Mouse (Mus musculus): ENCODE data around the gene Bsg. TPM values are rescaled to one million over a fixed set of nuclear protein-coding genes. Genes with fewer than 3 reads are reported as not detected.

Bsg gene
- polyA plus RNA-seq, 1 experiment = 300 TPM

- TF ChIP-seq CTCF (IDR thresholded peaks at IDR 0.05; ENCODE audit: low read depth, low read length) (no peak), POLR2A (IDR thresholded peaks at IDR 0.05; ENCODE audit: borderline replicate concordance, low read depth, low read length) (no peak)
- Histone ChIP-seq H3K4me1 (ENCODE audit: control insufficient read depth, insufficient read depth, low read length) (peaks cover 27% of the 10 kb centered on the region), H3K27ac (ENCODE audit: insufficient read depth, low read depth, low read length) (no peak overlapping the region), H3K4me3 (ENCODE audit: insufficient read depth, low read length) (no peak overlapping the region)
These were observed 56.4 kb downstream of the Bsg start for GRCm38 (mm10) chr10:79760603-79761143.

Other genes with a start within 250 kb of the Bsg start
- not detected in 2 replicates for gene Vmn2r83, start 235.8 kb upstream of the Bsg start, polyA plus RNA-seq (2012; ENCODE audit: insufficient read depth, insufficient read length, missing spikeins)
- 16.9 and 21.1 TPM in 2 replicates for gene Plpp2, start 170.7 kb upstream of the Bsg start, polyA plus RNA-seq (2012; ENCODE audit: insufficient read depth, insufficient read length, missing spikeins)
- 32.1 and 35.1 TPM in 2 replicates for gene Mier2, start 149.3 kb upstream of the Bsg start, polyA plus RNA-seq (2012; ENCODE audit: insufficient read depth, insufficient read length, missing spikeins)
- not detected in 2 replicates for gene Theg, start 117.2 kb upstream of the Bsg start, polyA plus RNA-seq (2012; ENCODE audit: insufficient read depth, insufficient read length, missing spikeins)
- gene C2cd4c, start 90.5 kb upstream of the Bsg start, polyA plus RNA-seq (2012; ENCODE audit: insufficient read depth, insufficient read length, missing spikeins) = 0.29 TPM in 1 of 2 replicates, not detected in the other
- 0.40 and 0.71 TPM in 2 replicates for gene Shc2, start 66.6 kb upstream of the Bsg start, polyA plus RNA-seq (2012; ENCODE audit: insufficient read depth, insufficient read length, missing spikeins)
- not detected in 2 replicates for gene Odf3l2, start 58.8 kb upstream of the Bsg start, polyA plus RNA-seq (2012; ENCODE audit: insufficient read depth, insufficient read length, missing spikeins)
- not detected in 2 replicates for gene Madcam1, start 39.9 kb upstream of the Bsg start, polyA plus RNA-seq (2012; ENCODE audit: insufficient read depth, insufficient read length, missing spikeins)
- 32.7 and 36.2 TPM in 2 replicates for gene Tpgs1, start 35.1 kb upstream of the Bsg start, polyA plus RNA-seq (2012; ENCODE audit: insufficient read depth, insufficient read length, missing spikeins)
- 74.9 and 77.1 TPM in 2 replicates for gene Cdc34, start 22.3 kb upstream of the Bsg start, polyA plus RNA-seq (2012; ENCODE audit: insufficient read depth, insufficient read length, missing spikeins)
- gene Gzmm, start 15.5 kb upstream of the Bsg start, polyA plus RNA-seq (2012; ENCODE audit: insufficient read depth, insufficient read length, missing spikeins) = 0.84 TPM in 1 of 2 replicates, not detected in the other
- 0.86 and 1.3 TPM in 2 replicates for gene Hcn2, start 12.1 kb downstream of the Bsg start, polyA plus RNA-seq (2012; ENCODE audit: insufficient read depth, insufficient read length, missing spikeins)
- gene Polrmt, start 42.1 kb downstream of the Bsg start, polyA plus RNA-seq (2012; ENCODE audit: insufficient read depth, insufficient read length, missing spikeins) = 18.8 and 19.8 TPM in 2 replicates
- gene Fgf22, start 50.6 kb downstream of the Bsg start, polyA plus RNA-seq (2012; ENCODE audit: insufficient read depth, insufficient read length, missing spikeins) = not detected in 2 replicates
- 23.3 and 27.6 TPM in 2 replicates for gene Rnf126, start 62.5 kb downstream of the Bsg start, polyA plus RNA-seq (2012; ENCODE audit: insufficient read depth, insufficient read length, missing spikeins)
- gene Fstl3, start 72.8 kb downstream of the Bsg start, polyA plus RNA-seq (2012; ENCODE audit: insufficient read depth, insufficient read length, missing spikeins) = 1.0 and 1.1 TPM in 2 replicates
- not detected in 2 replicates for gene Prss57, start 86.5 kb downstream of the Bsg start, polyA plus RNA-seq (2012; ENCODE audit: insufficient read depth, insufficient read length, missing spikeins)
- 2.9 and 3.4 TPM in 2 replicates for gene Palm, start 89.1 kb downstream of the Bsg start, polyA plus RNA-seq (2012; ENCODE audit: insufficient read depth, insufficient read length, missing spikeins)
- 0.91 TPM in 1 of 2 replicates, not detected in the other for gene Misp, start 116.5 kb downstream of the Bsg start, polyA plus RNA-seq (2012; ENCODE audit: insufficient read depth, insufficient read length, missing spikeins)
- gene Ptbp1, start 149.9 kb downstream of the Bsg start, polyA plus RNA-seq (2012; ENCODE audit: insufficient read depth, insufficient read length, missing spikeins) = 129 and 141 TPM in 2 replicates
- gene Prtn3, start 170.0 kb downstream of the Bsg start, polyA plus RNA-seq (2012; ENCODE audit: insufficient read depth, insufficient read length, missing spikeins) = not detected in 2 replicates
- gene Plppr3, start 170.1 kb downstream of the Bsg start, polyA plus RNA-seq (2012; ENCODE audit: insufficient read depth, insufficient read length, missing spikeins) = not detected in 2 replicates
- gene Elane, start 181.8 kb downstream of the Bsg start, polyA plus RNA-seq (2012; ENCODE audit: insufficient read depth, insufficient read length, missing spikeins) = 0.75 TPM in 1 of 2 replicates, not detected in the other
- 1.3 TPM in 1 of 2 replicates, not detected in the other for gene Cfd, start 186.4 kb downstream of the Bsg start, polyA plus RNA-seq (2012; ENCODE audit: insufficient read depth, insufficient read length, missing spikeins)
- 14.6 and 19.3 TPM in 2 replicates for gene Med16, start 204.4 kb downstream of the Bsg start, polyA plus RNA-seq (2012; ENCODE audit: insufficient read depth, insufficient read length, missing spikeins)
- gene Gm26602, start 206.4 kb downstream of the Bsg start, polyA plus RNA-seq (2012; ENCODE audit: insufficient read depth, insufficient read length, missing spikeins) = not detected in 2 replicates
- gene Kiss1r, start 212.5 kb downstream of the Bsg start, polyA plus RNA-seq (2012; ENCODE audit: insufficient read depth, insufficient read length, missing spikeins) = 0.67 and 0.71 TPM in 2 replicates
- gene R3hdm4, start 216.7 kb downstream of the Bsg start, polyA plus RNA-seq (2012; ENCODE audit: insufficient read depth, insufficient read length, missing spikeins) = 87.2 and 90.4 TPM in 2 replicates
- 15.4 and 17.8 TPM in 2 replicates for gene Arid3a, start 222.6 kb downstream of the Bsg start, polyA plus RNA-seq (2012; ENCODE audit: insufficient read depth, insufficient read length, missing spikeins)

Data from bone marrow macrophage, adult 2 months (primary cell).